Mouse (Mus musculus): ENCODE measurements around the gene Gal3st4. TPM values are rescaled to one million over a fixed set of nuclear protein-coding genes. Genes with fewer than 3 reads are reported as not detected.

Gal3st4 gene
- polyA plus RNA-seq, 1 experiment from 2014 or later = 4.4 TPM

GRCm38 (mm10) chr5:138241511-138241910 is 31.1 kb downstream of the Gal3st4 start:
- no peak overlapping the region for H3K9ac ChIP-seq (replicated peaks; ENCODE audit: low read depth, low read length)
- H3K27ac ChIP-seq (ENCODE audit: low read length) = no peak overlapping the region
- H3K4me3 ChIP-seq (ENCODE audit: low read depth, low read length) = no peak overlapping the region
- H3K9me3 ChIP-seq (ENCODE audit: control insufficient read depth, low read depth, low read length) = no peaks in the 10 kb centered on the region
- no peak overlapping the region for H3K4me2 ChIP-seq (replicated peaks; ENCODE audit: low read depth, low read length)
- no peaks in the 10 kb centered on the region for H3K27me3 ChIP-seq (ENCODE audit: control insufficient read depth, insufficient read depth, low read length)
- H3K4me1 ChIP-seq (ENCODE audit: control insufficient read depth, insufficient read depth, low read length) = no peaks in the 10 kb centered on the region
- no peak for ATAC-seq (ENCODE audit: insufficient number of reproducible peaks, insufficient read depth, low FRiP score, low read depth)
- WGBS = 23% methylated on average over 2 of the region's 2 CpGs
- no peaks in the 10 kb centered on the region for H3K36me3 ChIP-seq (ENCODE audit: control insufficient read depth, insufficient read depth, low read length)

- Histone ChIP-seq H3K27me3 (ENCODE audit: control insufficient read depth, insufficient read depth, low read length) (no peaks in the 10 kb centered on the region), H3K4me2 (replicated peaks; ENCODE audit: low read depth, low read length) (no peak overlapping the region), H3K36me3 (ENCODE audit: control insufficient read depth, insufficient read depth, low read length) (no peaks in the 10 kb centered on the region), H3K27ac (ENCODE audit: low read length) (no peak overlapping the region), H3K9me3 (ENCODE audit: control insufficient read depth, low read depth, low read length) (no peaks in the 10 kb centered on the region), H3K4me3 (ENCODE audit: low read depth, low read length) (no peak overlapping the region), H3K4me1 (ENCODE audit: control insufficient read depth, insufficient read depth, low read length) (no peaks in the 10 kb centered on the region), H3K9ac (replicated peaks; ENCODE audit: low read depth, low read length) (no peak overlapping the region)
- no peak for ATAC-seq (ENCODE audit: insufficient number of reproducible peaks, insufficient read depth, low FRiP score, low read depth)
Measured at GRCm38 (mm10) chr5:138234224-138234623, 38.4 kb downstream of the Gal3st4 start.

GRCm38 (mm10) chr5:138233778-138234177 is 38.9 kb downstream of the Gal3st4 start:
- 85% methylated on average over 2 of the region's 2 CpGs for WGBS
- Histone ChIP-seq H3K4me1 (ENCODE audit: control insufficient read depth, insufficient read depth, low read length) (no peaks in the 10 kb centered on the region), H3K27me3 (ENCODE audit: control insufficient read depth, insufficient read depth, low read length) (no peaks in the 10 kb centered on the region), H3K4me2 (replicated peaks; ENCODE audit: low read depth, low read length) (no peak overlapping the region), H3K9me3 (ENCODE audit: control insufficient read depth, low read depth, low read length) (no peaks in the 10 kb centered on the region), H3K36me3 (ENCODE audit: control insufficient read depth, insufficient read depth, low read length) (no peaks in the 10 kb centered on the region), H3K27ac (ENCODE audit: low read length) (no peak overlapping the region), H3K9ac (replicated peaks; ENCODE audit: low read depth, low read length) (no peak overlapping the region), H3K4me3 (ENCODE audit: low read depth, low read length) (no peak overlapping the region)
- no peak for ATAC-seq (ENCODE audit: insufficient number of reproducible peaks, insufficient read depth, low FRiP score, low read depth)

- Histone ChIP-seq H3K27me3 (ENCODE audit: control insufficient read depth, insufficient read depth, low read length) (no peaks in the 10 kb centered on the region), H3K4me2 (replicated peaks; ENCODE audit: low read depth, low read length) (no peak overlapping the region)
- 90% methylated on average over 3 of the region's 3 CpGs for WGBS
Measured at GRCm38 (mm10) chr5:138229511-138229910, 43.1 kb downstream of the Gal3st4 start.

GRCm38 (mm10) chr5:138228026-138228425 is 44.6 kb downstream of the Gal3st4 start:
- Histone ChIP-seq H3K36me3 (ENCODE audit: control insufficient read depth, insufficient read depth, low read length) (no peaks in the 10 kb centered on the region), H3K4me3 (ENCODE audit: low read depth, low read length) (no peak overlapping the region), H3K27me3 (ENCODE audit: control insufficient read depth, insufficient read depth, low read length) (no peaks in the 10 kb centered on the region), H3K27ac (ENCODE audit: low read length) (no peak overlapping the region), H3K9me3 (ENCODE audit: control insufficient read depth, low read depth, low read length) (no peaks in the 10 kb centered on the region), H3K4me2 (replicated peaks; ENCODE audit: low read depth, low read length) (no peak overlapping the region), H3K9ac (replicated peaks; ENCODE audit: low read depth, low read length) (no peak overlapping the region), H3K4me1 (ENCODE audit: control insufficient read depth, insufficient read depth, low read length) (no peaks in the 10 kb centered on the region)
- WGBS = 55% methylated on average over 3 of the region's 3 CpGs
- no peak for ATAC-seq (ENCODE audit: insufficient number of reproducible peaks, insufficient read depth, low FRiP score, low read depth)

More at GRCm38 (mm10) chr5:138229511-138229910, 43.1 kb downstream of the Gal3st4 start:
- Histone ChIP-seq H3K27ac (ENCODE audit: low read length) (no peak overlapping the region), H3K4me1 (ENCODE audit: control insufficient read depth, insufficient read depth, low read length) (no peaks in the 10 kb centered on the region), H3K9me3 (ENCODE audit: control insufficient read depth, low read depth, low read length) (no peaks in the 10 kb centered on the region), H3K9ac (replicated peaks; ENCODE audit: low read depth, low read length) (no peak overlapping the region), H3K36me3 (ENCODE audit: control insufficient read depth, insufficient read depth, low read length) (no peaks in the 10 kb centered on the region), H3K4me3 (ENCODE audit: low read depth, low read length) (no peak overlapping the region)
- no peak for ATAC-seq (ENCODE audit: insufficient number of reproducible peaks, insufficient read depth, low FRiP score, low read depth)

GRCm38 (mm10) chr5:138227367-138227766 is 45.3 kb downstream of the Gal3st4 start:
- ATAC-seq (ENCODE audit: insufficient number of reproducible peaks, insufficient read depth, low FRiP score, low read depth) = no peak
- no peak overlapping the region for H3K9ac ChIP-seq (replicated peaks; ENCODE audit: low read depth, low read length)
- H3K27me3 ChIP-seq (ENCODE audit: control insufficient read depth, insufficient read depth, low read length) = no peaks in the 10 kb centered on the region
- H3K4me2 ChIP-seq (replicated peaks; ENCODE audit: low read depth, low read length) = no peak overlapping the region
- H3K27ac ChIP-seq (ENCODE audit: low read length) = no peak overlapping the region
- no peaks in the 10 kb centered on the region for H3K36me3 ChIP-seq (ENCODE audit: control insufficient read depth, insufficient read depth, low read length)
- WGBS = 75% methylated on average over 2 of the region's 2 CpGs
- H3K4me1 ChIP-seq (ENCODE audit: control insufficient read depth, insufficient read depth, low read length) = no peaks in the 10 kb centered on the region
- no peak overlapping the region for H3K4me3 ChIP-seq (ENCODE audit: low read depth, low read length)
- no peaks in the 10 kb centered on the region for H3K9me3 ChIP-seq (ENCODE audit: control insufficient read depth, low read depth, low read length)

GRCm38 (mm10) chr5:138226491-138226890 is 46.1 kb downstream of the Gal3st4 start:
- Histone ChIP-seq H3K9me3 (ENCODE audit: control insufficient read depth, low read depth, low read length) (no peaks in the 10 kb centered on the region), H3K36me3 (ENCODE audit: control insufficient read depth, insufficient read depth, low read length) (no peaks in the 10 kb centered on the region), H3K27me3 (ENCODE audit: control insufficient read depth, insufficient read depth, low read length) (no peaks in the 10 kb centered on the region), H3K4me2 (replicated peaks; ENCODE audit: low read depth, low read length) (no peak overlapping the region), H3K9ac (replicated peaks; ENCODE audit: low read depth, low read length) (no peak overlapping the region), H3K4me3 (ENCODE audit: low read depth, low read length) (no peak overlapping the region), H3K4me1 (ENCODE audit: control insufficient read depth, insufficient read depth, low read length) (no peaks in the 10 kb centered on the region), H3K27ac (ENCODE audit: low read length) (no peak overlapping the region)
- 75% methylated on average over 4 of the region's 4 CpGs for WGBS
- no peak for ATAC-seq (ENCODE audit: insufficient number of reproducible peaks, insufficient read depth, low FRiP score, low read depth)

- H3K27ac ChIP-seq (ENCODE audit: low read length) = no peak within 1 kb of the TSS
- no peak within 1 kb of the TSS for H3K9ac ChIP-seq (replicated peaks; ENCODE audit: low read depth, low read length)
- H3K4me2 ChIP-seq (replicated peaks; ENCODE audit: low read depth, low read length) = no peak within 1 kb of the TSS
- no peaks in the 10 kb centered on the region for H3K27me3 ChIP-seq (ENCODE audit: control insufficient read depth, insufficient read depth, low read length)
- ATAC-seq (ENCODE audit: insufficient number of reproducible peaks, insufficient read depth, low FRiP score, low read depth) = no peak
- 57% methylated on average over 2 of the region's 2 CpGs for WGBS
- no peak within 1 kb of the TSS for H3K4me3 ChIP-seq (ENCODE audit: low read depth, low read length)
- no peaks in the 10 kb centered on the region for H3K4me1 ChIP-seq (ENCODE audit: control insufficient read depth, insufficient read depth, low read length)
- H3K9me3 ChIP-seq (ENCODE audit: control insufficient read depth, low read depth, low read length) = no peaks in the 10 kb centered on the region
- H3K36me3 ChIP-seq (ENCODE audit: control insufficient read depth, insufficient read depth, low read length) = no peaks in the 10 kb centered on the region
Measured at GRCm38 (mm10) chr5:138225700-138226099, 46.9 kb downstream of the Gal3st4 start, which contains the start of gene Nxpe5. TSS of gene Nxpe5 (plus strand) at chr5:138225898.

- ATAC-seq (ENCODE audit: insufficient number of reproducible peaks, insufficient read depth, low FRiP score, low read depth) = no peak
- Histone ChIP-seq H3K4me2 (replicated peaks; ENCODE audit: low read depth, low read length) (no peak overlapping the region), H3K36me3 (ENCODE audit: control insufficient read depth, insufficient read depth, low read length) (no peaks in the 10 kb centered on the region), H3K27ac (ENCODE audit: low read length) (no peak overlapping the region), H3K4me3 (ENCODE audit: low read depth, low read length) (no peak overlapping the region), H3K9me3 (ENCODE audit: control insufficient read depth, low read depth, low read length) (no peaks in the 10 kb centered on the region), H3K4me1 (ENCODE audit: control insufficient read depth, insufficient read depth, low read length) (no peaks in the 10 kb centered on the region), H3K9ac (replicated peaks; ENCODE audit: low read depth, low read length) (no peak overlapping the region), H3K27me3 (ENCODE audit: control insufficient read depth, insufficient read depth, low read length) (no peaks in the 10 kb centered on the region)
- WGBS = 58% methylated on average over 3 of the region's 3 CpGs
Measured at GRCm38 (mm10) chr5:138223287-138223686, 49.4 kb downstream of the Gal3st4 start.

Measured in stomach, embryonic 14.5 days (tissue).